Mouse (Mus musculus) hindbrain, postnatal 0 days (tissue): Measurements from ENCODE around the gene Adam12. TPM values are rescaled to one million over a fixed set of nuclear protein-coding genes. Genes with fewer than 3 reads are reported as not detected.
A peak's percentile ranks its signal among the peaks of the same experiment; 100 is the strongest.

Experiments used
- ATAC-seq: fragments of 200-750 bp; cut with Nextera tagmentation; 2 replicates; pipeline ENCODE4 v1.8.0; 2017; ENCODE audit warnings: mild to moderate bottlenecking, moderate TSS enrichment, moderate library complexity
- DNase-seq: peaks from one replicate; pipeline ENCODE4 v3.0.0-alpha.2; 2015; ENCODE audit warnings: low spot score
- H3K27ac ChIP-seq: fragments of 300-500 bp; sonication (generic); 2 replicates; pipeline ENCODE4 v1.5.1; 2014; ENCODE audit warnings: mild to moderate bottlenecking
- H3K27me3 ChIP-seq: fragments of 300-500 bp; sonication (generic); 2 replicates; pipeline ENCODE4 v1.6.1; 2014; ENCODE audit warnings: low read length, mixed read lengths; ENCODE audit not compliant: insufficient read depth
- H3K36me3 ChIP-seq: fragments of 300-500 bp; sonication (generic); 2 replicates; pipeline ENCODE4 v1.6.1; 2014; ENCODE audit warnings: low read length, mixed read lengths; ENCODE audit not compliant: insufficient read depth
- H3K4me1 ChIP-seq: fragments of 300-500 bp; sonication (generic); 2 replicates; pipeline ENCODE4 v1.6.1; 2014; ENCODE audit warnings: antibody characterized with exemption, low read length, mixed read lengths; ENCODE audit not compliant: insufficient read depth
- H3K4me2 ChIP-seq: fragments of 300-500 bp; sonication (generic); 2 replicates; pipeline ENCODE4 v1.6.1; 2014; ENCODE audit warnings: low read depth, mild to moderate bottlenecking, low read length, moderate library complexity, mixed read lengths
- H3K4me3 ChIP-seq: fragments of 300-500 bp; sonication (generic); 2 replicates; pipeline ENCODE4 v1.5.1; 2014; ENCODE audit warnings: low read length
- H3K9ac ChIP-seq: fragments of 300-500 bp; sonication (generic); replicated peaks from 2 replicates; pipeline ENCODE4 v1.6.1; 2014; ENCODE audit warnings: mild to moderate bottlenecking, low read length, moderate library complexity, mixed read lengths
- H3K9me3 ChIP-seq: fragments of 300-500 bp; sonication (generic); 2 replicates; pipeline ENCODE4 v1.6.1; 2016; ENCODE audit warnings: low read length, mixed read lengths
- CTCF ChIP-seq: IDR thresholded peaks from 2 replicates; pipeline ENCODE4 v1.5.1; 2016; ENCODE audit warnings: antibody characterized with exemption, control low read depth, low read depth
- whole genome bisulfite sequencing: fragments of 180-500 bp; shearing (Covaris S2); extraction: QIAGEN DNeasy Blood & Tissue Kit; methylation state at CpG from one replicate; pipeline ENCODE4 v1.1.7; 2014; 5-methylcytosine and 5-hydroxymethylcytosine counted together
- polyA plus RNA-seq: library from polyadenylated mRNA; unstranded; fragments of >200 nt; fragmentation: Nextera tagmentation; extraction: Ambion mirVana; gene quantifications from 2 replicates; pipeline ENCODE4 v1.2.1, GENCODE M21; 2015
- total RNA-seq: library from RNA; depleted of rRNA; stranded (reverse); fragments of >200 nt; gene quantifications from 2 replicates; pipeline ENCODE4 v1.2.3, GENCODE M21; 2014

The Adam12 gene
- total and polyA plus RNA-seq, 2 experiments from 2014 or later: 4.0 to 12.3 TPM

GRCm38 (mm10) chr7:133976388-133977122 is 255.4 kb downstream of the Adam12 start:
- H3K36me3 ChIP-seq: no peaks in the 10 kb centered on the region
- H3K4me3 ChIP-seq: no peak overlapping the region
- DNase-seq (no peak), ATAC-seq (no peak)
- H3K27ac ChIP-seq: no peak overlapping the region
- no peak overlapping the region for H3K9ac ChIP-seq
- H3K27me3 ChIP-seq: no peaks in the 10 kb centered on the region
- WGBS: 63% methylated on average over 8 of the region's 8 CpGs
- no peak for TF ChIP-seq CTCF
- H3K4me2 ChIP-seq: no peak overlapping the region
- H3K4me1 ChIP-seq: no peaks in the 10 kb centered on the region
- no peaks in the 10 kb centered on the region for H3K9me3 ChIP-seq

- no peak for DNase-seq
- no peak overlapping the region for H3K4me2 ChIP-seq
- ATAC-seq: no peak
- H3K27ac ChIP-seq: no peak overlapping the region
- no peak for TF ChIP-seq CTCF
- H3K27me3 ChIP-seq: no peaks in the 10 kb centered on the region
- 71% methylated on average over 1 of the region's 1 CpGs for WGBS
- no peaks in the 10 kb centered on the region for H3K9me3 ChIP-seq
- H3K36me3 ChIP-seq: no peaks in the 10 kb centered on the region
- no peaks in the 10 kb centered on the region for H3K4me1 ChIP-seq
- H3K4me3 ChIP-seq: no peak overlapping the region
- no peak overlapping the region for H3K9ac ChIP-seq
Observed at GRCm38 (mm10) chr7:133971086-133971485, 260.9 kb downstream of the Adam12 start.

GRCm38 (mm10) chr7:133970407-133970806 is 261.5 kb downstream of the Adam12 start:
- no peak for ATAC-seq
- H3K27me3 ChIP-seq: no peaks in the 10 kb centered on the region
- H3K36me3 ChIP-seq: no peaks in the 10 kb centered on the region
- no peak overlapping the region for H3K9ac ChIP-seq
- H3K9me3 ChIP-seq: no peaks in the 10 kb centered on the region
- H3K4me1 ChIP-seq: no peaks in the 10 kb centered on the region
- H3K4me2 ChIP-seq: no peak overlapping the region
- H3K4me3 ChIP-seq: no peak overlapping the region
- no peak overlapping the region for H3K27ac ChIP-seq
- 77% methylated on average over 5 of the region's 5 CpGs for WGBS
- no peak for DNase-seq
- no peak for TF ChIP-seq CTCF

GRCm38 (mm10) chr7:133967906-133968305 is 264.0 kb downstream of the Adam12 start:
- Histone ChIP-seq H3K4me1 (no peaks in the 10 kb centered on the region), H3K4me2 (no peak overlapping the region), H3K4me3 (no peak overlapping the region), H3K27me3 (no peaks in the 10 kb centered on the region), H3K9ac (no peak overlapping the region), H3K9me3 (no peaks in the 10 kb centered on the region), H3K27ac (no peak overlapping the region), H3K36me3 (no peaks in the 10 kb centered on the region)
- TF ChIP-seq CTCF: no peak
- WGBS: 26% methylated on average over 5 of the region's 5 CpGs
- ATAC-seq: no peak
- DNase-seq: peak; percentile 56

GRCm38 (mm10) chr7:133963501-133963900 is 268.4 kb downstream of the Adam12 start:
- no peaks in the 10 kb centered on the region for H3K36me3 ChIP-seq
- no peak for TF ChIP-seq CTCF
- H3K27ac ChIP-seq: no peak overlapping the region
- DNase-seq (no peak), ATAC-seq (no peak)
- H3K4me2 ChIP-seq: no peak overlapping the region
- H3K9ac ChIP-seq: no peak overlapping the region
- WGBS: 70% methylated on average over 8 of the region's 8 CpGs
- no peaks in the 10 kb centered on the region for H3K9me3 ChIP-seq
- H3K4me1 ChIP-seq: no peaks in the 10 kb centered on the region
- no peaks in the 10 kb centered on the region for H3K27me3 ChIP-seq
- H3K4me3 ChIP-seq: no peak overlapping the region

- Histone ChIP-seq H3K9ac (no peak overlapping the region), H3K36me3 (no peaks in the 10 kb centered on the region), H3K27me3 (no peaks in the 10 kb centered on the region), H3K4me3 (no peak overlapping the region), H3K4me2 (no peak overlapping the region), H3K27ac (no peak overlapping the region), H3K4me1 (no peaks in the 10 kb centered on the region), H3K9me3 (no peaks in the 10 kb centered on the region)
- no peak for ATAC-seq
- no peak for DNase-seq
- TF ChIP-seq CTCF: peak; percentile 64
- 74% methylated on average over 4 of the region's 4 CpGs for WGBS
Observed at GRCm38 (mm10) chr7:133959200-133959599, 272.7 kb downstream of the Adam12 start.

GRCm38 (mm10) chr7:133957873-133958272 is 274.1 kb downstream of the Adam12 start:
- ATAC-seq (no peak), DNase-seq (no peak)
- Histone ChIP-seq H3K9me3 (no peaks in the 10 kb centered on the region), H3K4me2 (no peak overlapping the region), H3K4me3 (no peak overlapping the region), H3K27me3 (no peaks in the 10 kb centered on the region), H3K9ac (no peak overlapping the region), H3K4me1 (no peaks in the 10 kb centered on the region), H3K36me3 (no peaks in the 10 kb centered on the region), H3K27ac (no peak overlapping the region)
- no peak for TF ChIP-seq CTCF
- WGBS: 60% methylated on average over 2 of the region's 2 CpGs
